Mouse (Mus musculus): ENCODE data around the gene Mrtfa.
"Not testable (repeated sequence)": the region's sequence is repeated elsewhere in the genome, so short reads cannot be mapped to it uniquely, and the experiment has no call there.

The Mrtfa gene

GRCm38 (mm10) chr15:81190630-81191178, at the start of gene Mrtfa:
TSS of gene Mrtfa (minus strand) at chr15:81190757.
- peak; percentile 98 to 99 for DNase-seq (ENCODE audit: low spot score in 2 of 2)

- no peak for DNase-seq (ENCODE audit: low spot score in 2 of 2)
Observed at GRCm38 (mm10) chr15:81239794-81240343, 49.3 kb upstream of the Mrtfa start.

- DNase-seq (ENCODE audit: low spot score in 2 of 2): no peak
Observed at GRCm38 (mm10) chr15:81239261-81239660, 48.7 kb upstream of the Mrtfa start.

GRCm38 (mm10) chr15:81237471-81237870, 46.9 kb upstream of the Mrtfa start:
- no peak for DNase-seq (ENCODE audit: low spot score in 2 of 2)

GRCm38 (mm10) chr15:81236062-81236461, 45.5 kb upstream of the Mrtfa start:
- no peak for DNase-seq (ENCODE audit: low spot score in 2 of 2)

GRCm38 (mm10) chr15:81235086-81235920, 44.7 kb upstream of the Mrtfa start, which contains the start of gene Mchr1:
TSS of gene Mchr1 (plus strand) at chr15:81235499.
- DNase-seq (ENCODE audit: low spot score in 2 of 2): no peak

GRCm38 (mm10) chr15:81231325-81231724, 40.8 kb upstream of the Mrtfa start:
- DNase-seq (ENCODE audit: low spot score in 2 of 2): no peak

- DNase-seq (ENCODE audit: low spot score in 2 of 2): no peak
Observed at GRCm38 (mm10) chr15:81229791-81230190, 39.2 kb upstream of the Mrtfa start.

GRCm38 (mm10) chr15:81228258-81228657, 37.7 kb upstream of the Mrtfa start:
- DNase-seq (ENCODE audit: low spot score in 2 of 2): no peak

GRCm38 (mm10) chr15:81227275-81227674, 36.7 kb upstream of the Mrtfa start:
- no peak for DNase-seq (ENCODE audit: low spot score in 2 of 2)

GRCm38 (mm10) chr15:81226796-81227195, 36.2 kb upstream of the Mrtfa start:
- no peak for DNase-seq (ENCODE audit: low spot score in 2 of 2)

GRCm38 (mm10) chr15:81225732-81226131, 35.2 kb upstream of the Mrtfa start:
- DNase-seq (ENCODE audit: low spot score in 2 of 2): no peak

- no peak for DNase-seq (ENCODE audit: low spot score in 2 of 2)
Observed at GRCm38 (mm10) chr15:81225016-81225415, 34.5 kb upstream of the Mrtfa start.

GRCm38 (mm10) chr15:81221446-81221845, 30.9 kb upstream of the Mrtfa start:
- DNase-seq (ENCODE audit: low spot score in 2 of 2): no peak

GRCm38 (mm10) chr15:81220051-81220450, 29.5 kb upstream of the Mrtfa start:
- not testable (repeated sequence) for DNase-seq (ENCODE audit: low spot score in 2 of 2)

GRCm38 (mm10) chr15:81219054-81219453, 28.5 kb upstream of the Mrtfa start:
- no peak for DNase-seq (ENCODE audit: low spot score in 2 of 2)

- DNase-seq (ENCODE audit: low spot score in 2 of 2): no peak
Observed at GRCm38 (mm10) chr15:81216906-81217653, 26.5 kb upstream of the Mrtfa start.

- no peak for DNase-seq (ENCODE audit: low spot score in 2 of 2)
Observed at GRCm38 (mm10) chr15:81212976-81213375, 22.4 kb upstream of the Mrtfa start.

GRCm38 (mm10) chr15:81210496-81210895, 19.9 kb upstream of the Mrtfa start:
- peak; percentile 67 to 69 for DNase-seq (ENCODE audit: low spot score in 2 of 2)

- DNase-seq (ENCODE audit: low spot score in 2 of 2): no peak
Observed at GRCm38 (mm10) chr15:81202462-81202861, 11.9 kb upstream of the Mrtfa start.

GRCm38 (mm10) chr15:81199372-81199959, 8.9 kb upstream of the Mrtfa start:
- peak; percentile 42 to 61 for DNase-seq (ENCODE audit: low spot score in 2 of 2)

GRCm38 (mm10) chr15:81198447-81198846, 7.9 kb upstream of the Mrtfa start:
- DNase-seq (ENCODE audit: low spot score in 2 of 2): no peak
